Mouse (Mus musculus): ENCODE results near the gene Asap3.

DNA sequence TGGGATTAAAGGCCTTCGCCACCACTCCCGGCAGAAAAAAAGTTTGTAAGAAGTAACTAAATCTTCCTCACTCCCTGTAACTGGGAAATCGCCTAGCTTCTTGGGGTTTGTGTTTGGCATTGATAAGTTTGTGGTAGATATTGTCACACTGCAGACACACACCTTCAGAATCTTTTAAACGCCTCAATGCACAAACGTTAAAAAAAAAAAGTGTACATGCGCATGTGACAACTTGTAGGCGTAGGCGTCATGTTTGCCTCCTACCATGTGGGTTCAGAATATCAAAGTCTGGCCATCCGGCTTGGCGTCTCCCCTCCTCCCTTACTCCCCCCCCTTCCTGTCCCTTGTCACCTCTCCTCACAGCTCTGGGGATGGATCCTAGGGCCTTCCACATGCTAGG is 50.5 kb downstream of the Asap3 start:
- TF ChIP-seq POLR2A (IDR thresholded peaks at IDR 0.05; ENCODE audit: extremely low read depth, insufficient read depth, low read length) (no peak), CTCF (IDR thresholded peaks at IDR 0.05; ENCODE audit: extremely low read depth, insufficient read depth, low read length) (no peak)

Data from cortical plate, adult 2 months (tissue).